Mouse (Mus musculus) CH12.LX (cell line): ENCODE data around the gene Dusp22.

Experiments used
- EP300 ChIP-seq: IDR thresholded peaks from 2 replicates; pipeline ENCODE4 v1.6.1; 2011; ENCODE audit warnings: low read length, improper control_type of control experiment
- POLR2A ChIP-seq: IDR thresholded peaks from 2 replicates; pipeline ENCODE4 v1.6.1; 2011; ENCODE audit warnings: low read depth, mild to moderate bottlenecking, improper control_type of control experiment, low read length

DNA sequence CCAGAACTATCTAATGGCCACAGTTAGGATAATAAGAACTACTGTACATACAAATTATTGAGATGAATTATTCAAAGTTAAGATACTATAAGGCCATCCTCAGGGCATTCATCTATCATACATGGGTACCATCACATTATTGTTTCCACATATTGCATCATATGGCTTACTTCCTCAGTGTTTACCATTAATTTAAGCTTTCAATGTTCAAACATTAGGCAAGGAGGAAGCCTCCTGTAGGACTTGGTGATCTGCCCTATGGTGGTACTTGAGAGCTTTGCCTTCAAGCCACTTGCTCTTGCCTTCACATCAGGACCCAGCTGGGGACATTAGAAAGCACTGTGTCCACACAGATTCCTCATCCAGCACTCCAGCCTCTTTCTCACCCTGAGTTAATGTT, 11.3 kb upstream of the Dusp22 start:
- TF ChIP-seq EP300, result no peak
- TF ChIP-seq POLR2A, result no peak
